Mouse (Mus musculus): ENCODE data around the gene Dip2b. TPM values are rescaled to one million over a fixed set of nuclear protein-coding genes. Genes with fewer than 3 reads are reported as not detected.

Dip2b gene
- polyA plus RNA-seq (2015; fragmentation: Nextera tagmentation; extraction: Ambion mirVana), result 11.4 and 13.7 TPM in 2 replicates

GRCm38 (mm10) chr15:100038470-100038971 is at the start of gene Dip2b:
TSS of gene Dip2b (plus strand) at chr15:100038664.
- peak; percentile 87 for ATAC-seq (replicated peaks; ENCODE audit: insufficient number of reproducible peaks, insufficient read depth, low FRiP score, low read depth)
- Histone ChIP-seq H3K4me2 (peak within 1 kb of the TSS; percentile 76), H3K9ac (peak within 1 kb of the TSS; percentile 98), H3K27me3 (no peaks in the 10 kb centered on the region), H3K27ac (peak within 1 kb of the TSS; percentile 99), H3K4me3 (peak within 1 kb of the TSS; percentile 91), H3K36me3 (no peaks in the 10 kb centered on the region), H3K9me3 (replicated peaks) (no peaks in the 10 kb centered on the region), H3K4me1 (replicated peaks) (peaks cover 22% of the 10 kb centered on the region)
- under 1% methylated on average over 44 of the region's 68 CpGs for WGBS

- H3K9me3 ChIP-seq (replicated peaks), result no peaks in the 10 kb centered on the region
- H3K4me1 ChIP-seq (replicated peaks), result no peaks in the 10 kb centered on the region
- WGBS, result 98% methylated on average over 1 of the region's 1 CpGs
- H3K27me3 ChIP-seq, result no peaks in the 10 kb centered on the region
- no peak for ATAC-seq (replicated peaks; ENCODE audit: insufficient number of reproducible peaks, insufficient read depth, low FRiP score, low read depth)
- H3K36me3 ChIP-seq, result peaks cover 61% of the 10 kb centered on the region
- no peak overlapping the region for H3K27ac ChIP-seq
- H3K4me2 ChIP-seq, result no peak overlapping the region
- no peak overlapping the region for H3K4me3 ChIP-seq
- no peak overlapping the region for H3K9ac ChIP-seq
Observed at GRCm38 (mm10) chr15:99993100-99993499, 45.4 kb upstream of the Dip2b start.

DNA sequence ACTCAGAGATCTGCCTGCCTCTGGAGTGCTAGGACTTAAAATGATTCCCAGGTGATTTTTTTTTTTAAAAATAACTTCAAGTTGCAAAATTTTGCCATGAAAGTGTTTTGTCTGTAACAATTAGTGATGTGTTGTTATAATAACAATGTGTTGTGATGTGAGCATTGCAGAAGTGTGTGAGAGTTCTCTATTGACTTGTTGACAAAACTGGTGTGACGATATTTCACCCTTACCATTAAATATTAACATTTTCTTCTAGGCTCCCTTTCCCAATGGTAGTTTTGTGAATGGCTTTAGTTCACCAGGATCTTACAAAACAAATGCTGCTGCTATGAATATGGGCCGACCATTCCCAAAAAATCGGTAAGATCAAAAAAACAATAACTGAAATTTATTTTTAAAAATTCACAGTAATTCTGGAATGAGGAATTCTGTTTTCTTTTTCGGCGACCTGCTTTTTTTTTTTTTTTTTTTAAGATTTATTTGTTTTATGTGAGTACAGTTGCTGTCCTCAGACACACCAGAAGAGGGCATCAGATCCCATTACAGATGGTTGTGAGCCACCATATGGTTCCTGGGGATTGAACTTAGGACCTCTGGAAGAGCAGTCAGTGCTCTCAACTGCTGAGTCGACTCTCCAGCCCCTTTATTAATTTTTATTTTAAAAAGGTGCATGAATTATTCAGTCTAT is 41.2 kb upstream of the Dip2b start:
- H3K36me3 ChIP-seq, result peaks cover 59% of the 10 kb centered on the region
- WGBS, result 93% methylated on average over 6 of the region's 6 CpGs

GRCm38 (mm10) chr15:99999390-99999789 is 39.1 kb upstream of the Dip2b start:
- no peak overlapping the region for H3K27ac ChIP-seq
- H3K4me1 ChIP-seq (replicated peaks), result no peaks in the 10 kb centered on the region
- H3K9me3 ChIP-seq (replicated peaks), result no peaks in the 10 kb centered on the region
- ATAC-seq (replicated peaks; ENCODE audit: insufficient number of reproducible peaks, insufficient read depth, low FRiP score, low read depth), result no peak
- WGBS, result 95% methylated on average over 1 of the region's 1 CpGs
- no peak overlapping the region for H3K4me3 ChIP-seq
- no peak overlapping the region for H3K4me2 ChIP-seq
- no peaks in the 10 kb centered on the region for H3K27me3 ChIP-seq
- peaks cover 66% of the 10 kb centered on the region for H3K36me3 ChIP-seq
- no peak overlapping the region for H3K9ac ChIP-seq

More for the DNA sequence above, 41.2 kb upstream of the Dip2b start:
- no peak for ATAC-seq (replicated peaks; ENCODE audit: insufficient number of reproducible peaks, insufficient read depth, low FRiP score, low read depth)
- Histone ChIP-seq H3K4me1 (replicated peaks) (no peaks in the 10 kb centered on the region), H3K9ac (no peak overlapping the region), H3K27ac (no peak overlapping the region), H3K4me3 (no peak overlapping the region), H3K4me2 (no peak overlapping the region), H3K9me3 (replicated peaks) (no peaks in the 10 kb centered on the region), H3K27me3 (no peaks in the 10 kb centered on the region)

GRCm38 (mm10) chr15:100004677-100005273 is 33.7 kb upstream of the Dip2b start:
- no peak for ATAC-seq (replicated peaks; ENCODE audit: insufficient number of reproducible peaks, insufficient read depth, low FRiP score, low read depth)
- Histone ChIP-seq H3K27ac (no peak overlapping the region), H3K4me3 (no peak overlapping the region), H3K36me3 (peaks cover 67% of the 10 kb centered on the region), H3K4me2 (no peak overlapping the region), H3K27me3 (no peaks in the 10 kb centered on the region), H3K9me3 (replicated peaks) (no peaks in the 10 kb centered on the region), H3K4me1 (replicated peaks) (0 out of 2 replicates have a peak, but pooled peaks cover 5% of the 10 kb centered on the region), H3K9ac (no peak overlapping the region)
- 84% methylated on average over 7 of the region's 7 CpGs for WGBS

- Histone ChIP-seq H3K4me2 (no peak overlapping the region), H3K9ac (no peak overlapping the region), H3K4me1 (replicated peaks) (0 out of 2 replicates have a peak, but pooled peaks cover 5% of the 10 kb centered on the region), H3K27ac (no peak overlapping the region), H3K27me3 (no peaks in the 10 kb centered on the region), H3K4me3 (no peak overlapping the region), H3K36me3 (peaks cover 78% of the 10 kb centered on the region), H3K9me3 (replicated peaks) (no peaks in the 10 kb centered on the region)
- ATAC-seq (replicated peaks; ENCODE audit: insufficient number of reproducible peaks, insufficient read depth, low FRiP score, low read depth), result no peak
Observed at GRCm38 (mm10) chr15:100006180-100006579, 32.3 kb upstream of the Dip2b start.

DNA sequence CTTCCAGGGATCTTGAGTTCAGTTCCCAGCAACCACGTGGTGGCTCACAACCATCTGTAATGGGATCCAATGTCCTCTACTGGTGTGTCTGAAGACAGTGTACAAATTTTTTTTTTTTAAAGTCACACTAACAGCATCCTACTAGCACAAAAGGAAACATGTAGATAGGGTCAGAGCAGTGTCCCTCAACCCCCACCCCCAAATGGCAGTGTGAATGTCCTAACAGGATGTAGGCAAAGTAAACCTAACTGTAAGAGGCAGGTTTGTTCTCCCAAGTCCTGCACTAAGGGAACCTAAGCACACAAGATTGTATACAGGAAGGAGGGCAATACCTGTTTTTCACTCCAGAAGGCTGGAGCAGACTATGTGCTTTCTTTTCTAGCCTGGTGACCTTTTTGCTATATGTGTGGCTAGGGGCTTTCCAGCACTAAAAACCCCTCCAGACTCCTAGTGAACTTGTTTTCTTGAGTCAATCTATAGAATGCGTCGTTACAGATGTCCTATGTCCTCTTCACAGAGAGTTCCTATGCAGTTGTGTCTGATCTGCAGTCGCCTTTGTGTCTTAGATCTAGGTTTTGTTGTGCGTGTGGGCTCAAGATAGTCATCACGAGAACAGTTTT is 20.1 kb upstream of the Dip2b start:
- Histone ChIP-seq H3K9me3 (replicated peaks) (no peaks in the 10 kb centered on the region), H3K27me3 (no peaks in the 10 kb centered on the region), H3K36me3 (peaks cover 14% of the 10 kb centered on the region; the same call in 1 of the 2 replicates), H3K4me2 (no peak overlapping the region), H3K4me1 (replicated peaks) (no peaks in the 10 kb centered on the region; the same call in 1 of the 2 replicates), H3K9ac (no peak overlapping the region), H3K27ac (no peak overlapping the region), H3K4me3 (no peak overlapping the region)
- WGBS, result 69% methylated on average over 6 of the region's 6 CpGs
- ATAC-seq (replicated peaks; ENCODE audit: insufficient number of reproducible peaks, insufficient read depth, low FRiP score, low read depth), result no peak

DNA sequence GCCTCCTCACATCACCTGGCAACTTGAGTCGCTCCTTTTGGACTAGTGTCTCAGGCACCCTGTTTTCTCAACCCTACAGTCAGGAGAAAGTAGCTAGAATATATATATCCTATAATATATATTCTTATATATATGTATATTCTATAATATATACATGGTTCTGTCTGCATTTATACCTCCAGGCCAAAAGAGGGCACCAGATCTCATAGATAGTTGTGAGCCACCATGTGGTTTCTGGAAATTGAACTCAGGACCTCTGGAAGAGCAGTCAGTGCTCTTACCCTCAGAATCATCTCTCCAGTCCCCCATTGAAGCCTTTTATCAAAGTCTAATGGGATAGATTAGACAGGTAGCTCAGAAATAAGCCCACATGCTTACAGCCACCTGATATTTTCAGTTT is 17.3 kb upstream of the Dip2b start:
- H3K4me2 ChIP-seq, result no peak overlapping the region
- 100% methylated on average over 1 of the region's 1 CpGs for WGBS
- no peak overlapping the region for H3K4me3 ChIP-seq
- no peak overlapping the region for H3K27ac ChIP-seq
- no peaks in the 10 kb centered on the region for H3K27me3 ChIP-seq
- no peak overlapping the region for H3K9ac ChIP-seq
- peaks cover 5% of the 10 kb centered on the region; the same call in 1 of the 2 replicates for H3K36me3 ChIP-seq
- no peaks in the 10 kb centered on the region for H3K9me3 ChIP-seq (replicated peaks)
- H3K4me1 ChIP-seq (replicated peaks), result peaks cover 2% of the 10 kb centered on the region; the same call in 1 of the 2 replicates
- ATAC-seq (replicated peaks; ENCODE audit: insufficient number of reproducible peaks, insufficient read depth, low FRiP score, low read depth), result no peak

DNA sequence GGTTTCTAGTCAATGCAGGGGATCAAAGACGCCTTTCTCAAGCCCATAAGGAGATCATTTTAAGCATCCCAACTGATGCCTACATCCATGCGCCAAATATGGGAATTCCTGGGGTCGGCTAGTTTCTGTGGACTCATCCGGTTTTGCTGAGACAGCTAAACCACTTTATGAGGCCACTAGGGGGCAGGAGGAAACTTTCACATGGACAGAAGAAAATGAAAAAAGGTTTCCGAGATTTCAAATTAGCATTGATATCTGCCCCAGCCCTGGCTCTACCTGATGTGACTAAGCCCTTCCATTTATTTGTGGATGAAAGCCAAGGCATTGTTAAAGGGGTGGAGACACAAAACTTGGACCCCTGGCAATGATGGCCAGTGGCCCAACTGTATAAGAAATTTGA is 15.5 kb upstream of the Dip2b start:
- no peaks in the 10 kb centered on the region for H3K36me3 ChIP-seq
- no peak for ATAC-seq (replicated peaks; ENCODE audit: insufficient number of reproducible peaks, insufficient read depth, low FRiP score, low read depth)
- WGBS, result 12% methylated on average over 5 of the region's 5 CpGs

DNA sequence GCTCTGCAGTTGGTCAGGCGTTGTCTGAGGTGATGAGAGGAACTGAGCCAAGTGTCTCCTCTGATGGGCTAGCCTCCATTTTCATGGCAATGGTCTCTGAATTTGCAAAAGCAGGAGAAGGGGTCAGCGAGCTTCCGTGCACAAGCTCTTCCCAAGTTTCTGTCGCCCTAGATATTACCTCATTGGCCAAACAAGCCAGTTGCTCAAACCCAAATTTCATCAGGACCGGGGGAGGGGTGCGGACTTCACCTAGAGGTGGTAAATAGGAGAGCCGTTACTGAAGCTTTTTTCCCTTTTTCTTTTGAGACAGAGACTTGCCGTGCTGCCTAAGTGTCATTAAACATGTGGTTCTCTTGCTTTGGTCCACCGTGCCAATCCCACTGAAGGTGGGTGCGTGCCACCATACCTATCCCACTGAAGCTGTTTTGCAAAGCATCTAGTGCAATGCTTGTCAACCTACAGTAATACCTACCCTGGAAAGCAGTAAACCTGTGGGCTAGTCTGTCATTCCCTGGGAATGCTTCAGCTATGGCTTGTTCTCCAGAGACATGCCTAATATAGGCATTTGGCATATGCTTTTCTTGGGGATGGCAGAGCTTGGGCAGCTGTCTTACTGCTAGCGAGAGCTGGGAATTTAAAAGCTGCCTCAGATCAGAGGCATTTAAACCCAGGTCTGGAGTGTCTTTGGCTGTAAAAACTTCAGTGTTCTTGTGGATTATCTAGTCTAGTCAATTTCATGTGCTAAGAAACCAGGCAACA is 13.2 kb upstream of the Dip2b start:
- Histone ChIP-seq H3K9me3 (replicated peaks) (no peaks in the 10 kb centered on the region), H3K27me3 (no peaks in the 10 kb centered on the region), H3K27ac (no peak overlapping the region), H3K4me2 (no peak overlapping the region), H3K4me3 (no peak overlapping the region), H3K9ac (no peak overlapping the region), H3K36me3 (no peaks in the 10 kb centered on the region), H3K4me1 (replicated peaks) (peaks cover 2% of the 10 kb centered on the region; the same call in 1 of the 2 replicates)
- no peak for ATAC-seq (replicated peaks; ENCODE audit: insufficient number of reproducible peaks, insufficient read depth, low FRiP score, low read depth)
- WGBS, result 72% methylated on average over 11 of the region's 11 CpGs

More for the DNA sequence above, 15.5 kb upstream of the Dip2b start:
- Histone ChIP-seq H3K9me3 (replicated peaks) (no peaks in the 10 kb centered on the region), H3K4me2 (no peak overlapping the region), H3K4me1 (replicated peaks) (peaks cover 2% of the 10 kb centered on the region; the same call in 1 of the 2 replicates), H3K4me3 (no peak overlapping the region), H3K27ac (no peak overlapping the region), H3K9ac (no peak overlapping the region), H3K27me3 (no peaks in the 10 kb centered on the region)

GRCm38 (mm10) chr15:100028133-100028532 is 10.3 kb upstream of the Dip2b start:
- ATAC-seq (replicated peaks; ENCODE audit: insufficient number of reproducible peaks, insufficient read depth, low FRiP score, low read depth), result no peak
- 81% methylated on average over 2 of the region's 2 CpGs for WGBS

More at GRCm38 (mm10) chr15:100028133-100028532, 10.3 kb upstream of the Dip2b start:
- no peaks in the 10 kb centered on the region for H3K27me3 ChIP-seq
- no peak overlapping the region for H3K4me3 ChIP-seq
- H3K27ac ChIP-seq, result no peak overlapping the region
- H3K4me1 ChIP-seq (replicated peaks), result peaks cover 2% of the 10 kb centered on the region; the same call in 1 of the 2 replicates
- no peak overlapping the region for H3K4me2 ChIP-seq
- no peaks in the 10 kb centered on the region for H3K9me3 ChIP-seq (replicated peaks)
- H3K36me3 ChIP-seq, result no peaks in the 10 kb centered on the region
- H3K9ac ChIP-seq, result no peak overlapping the region

Measured in heart, embryonic 15.5 days (tissue).